Mouse (Mus musculus) hindbrain, embryonic 12.5 days (tissue): ENCODE data around the gene Tbc1d8. TPM values are rescaled to one million over a fixed set of nuclear protein-coding genes. Genes with fewer than 3 reads are reported as not detected.
A peak's percentile ranks its signal among the peaks of the same experiment; 100 is the strongest.

Source experiments
- ATAC-seq: fragments of 200-750 bp; cut with Nextera tagmentation; 2 replicates; pipeline ENCODE4 v1.8.0; 2017; ENCODE audit warnings: moderate TSS enrichment; ENCODE audit not compliant: low FRiP score
- H3K27ac ChIP-seq: fragments of 300-500 bp; sonication (generic); 2 replicates; pipeline ENCODE4 v1.5.1; 2016; ENCODE audit warnings: mild to moderate bottlenecking
- H3K27me3 ChIP-seq: fragments of 300-500 bp; sonication (generic); 2 replicates; pipeline ENCODE4 v1.6.1; 2016; ENCODE audit warnings: mild to moderate bottlenecking
- H3K36me3 ChIP-seq: fragments of 300-500 bp; sonication (generic); 2 replicates; pipeline ENCODE4 v1.6.1; 2016; ENCODE audit warnings: mild to moderate bottlenecking
- H3K4me1 ChIP-seq: fragments of 300-500 bp; sonication (generic); 2 replicates; pipeline ENCODE4 v1.6.1; 2016
- H3K4me2 ChIP-seq: fragments of 300-500 bp; sonication (generic); replicated peaks from 2 replicates; pipeline ENCODE4 v1.6.1; 2016; ENCODE audit warnings: mild to moderate bottlenecking
- H3K4me3 ChIP-seq: fragments of 300-500 bp; sonication (generic); 2 replicates; pipeline ENCODE4 v1.5.1; 2016; ENCODE audit warnings: mild to moderate bottlenecking
- H3K9ac ChIP-seq: fragments of 300-500 bp; sonication (generic); 2 replicates; pipeline ENCODE4 v1.6.1; 2016; ENCODE audit warnings: mild to moderate bottlenecking, moderate library complexity
- H3K9me3 ChIP-seq: fragments of 300-500 bp; sonication (generic); replicated peaks from 2 replicates; pipeline ENCODE4 v1.6.1; 2016; ENCODE audit warnings: mild to moderate bottlenecking
- WGBS: fragments of 180-500 bp; shearing (Covaris S2); methylation state at CpG from one replicate; pipeline ENCODE4 v1.1.7; 2016; 5-methylcytosine and 5-hydroxymethylcytosine counted together
- polyA plus RNA-seq: library from polyadenylated mRNA; unstranded; fragments of >200 nt; fragmentation: Nextera tagmentation; extraction: Ambion mirVana; gene quantifications from 2 replicates; pipeline ENCODE4 v1.2.1, GENCODE M21; 2016

The Tbc1d8 gene
- polyA plus RNA-seq, 1 experiment from 2014 or later: 8.6 TPM

DNA sequence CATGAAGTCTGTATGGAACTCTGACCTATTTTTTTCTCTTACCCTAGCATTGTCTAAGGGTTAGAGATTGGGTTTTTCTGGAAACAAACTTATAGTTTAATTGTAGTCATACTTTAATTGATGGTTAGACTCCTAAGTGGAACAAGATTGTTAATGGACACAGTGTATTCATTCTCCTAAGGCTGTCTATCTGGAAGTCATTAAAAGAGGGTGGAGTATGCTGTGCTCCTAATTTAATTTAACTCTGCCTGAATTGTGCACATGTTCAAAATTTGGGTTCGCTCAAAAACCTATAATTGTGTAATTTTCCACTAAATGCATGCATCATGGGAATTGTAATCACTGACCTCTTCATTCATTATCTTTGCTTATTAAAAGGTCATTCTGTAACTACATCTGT, 113.0 kb downstream of the Tbc1d8 start:
- no peak overlapping the region for H3K4me2 ChIP-seq
- H3K9ac ChIP-seq: no peak overlapping the region
- WGBS: 77% methylated on average over 1 of the region's 1 CpGs
- no peak for ATAC-seq
- no peaks in the 10 kb centered on the region for H3K9me3 ChIP-seq
- H3K27me3 ChIP-seq: no peaks in the 10 kb centered on the region
- H3K27ac ChIP-seq: no peak overlapping the region
- H3K4me1 ChIP-seq: peaks cover 24% of the 10 kb centered on the region
- H3K4me3 ChIP-seq: no peak overlapping the region
- H3K36me3 ChIP-seq: peaks cover 9% of the 10 kb centered on the region

DNA sequence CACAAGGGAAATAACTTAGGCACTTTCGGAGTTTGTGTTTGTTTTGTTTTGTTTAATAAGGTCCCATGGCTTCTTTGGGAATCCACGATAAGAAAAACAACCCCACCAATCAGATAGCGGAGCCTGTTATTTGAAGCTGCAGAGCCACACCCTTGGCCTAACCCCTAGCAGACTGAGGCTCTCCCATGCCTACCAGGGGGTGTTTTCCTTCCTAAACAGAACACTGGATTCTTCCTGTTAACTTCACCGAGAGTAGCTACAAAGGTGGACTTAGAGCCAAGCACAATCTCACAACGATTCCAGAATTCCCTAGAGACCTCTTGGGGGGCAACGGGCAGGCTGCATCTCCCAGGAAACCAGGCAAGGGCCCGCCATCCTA, 116.1 kb downstream of the Tbc1d8 start:
- no peak for ATAC-seq
- H3K9me3 ChIP-seq: no peaks in the 10 kb centered on the region
- H3K4me1 ChIP-seq: peaks cover 12% of the 10 kb centered on the region
- H3K27ac ChIP-seq: no peak overlapping the region
- WGBS: 57% methylated on average over 7 of the region's 7 CpGs
- H3K27me3 ChIP-seq: no peaks in the 10 kb centered on the region
- H3K9ac ChIP-seq: no peak overlapping the region
- H3K4me3 ChIP-seq: no peak overlapping the region
- H3K4me2 ChIP-seq: no peak overlapping the region
- no peaks in the 10 kb centered on the region for H3K36me3 ChIP-seq

DNA sequence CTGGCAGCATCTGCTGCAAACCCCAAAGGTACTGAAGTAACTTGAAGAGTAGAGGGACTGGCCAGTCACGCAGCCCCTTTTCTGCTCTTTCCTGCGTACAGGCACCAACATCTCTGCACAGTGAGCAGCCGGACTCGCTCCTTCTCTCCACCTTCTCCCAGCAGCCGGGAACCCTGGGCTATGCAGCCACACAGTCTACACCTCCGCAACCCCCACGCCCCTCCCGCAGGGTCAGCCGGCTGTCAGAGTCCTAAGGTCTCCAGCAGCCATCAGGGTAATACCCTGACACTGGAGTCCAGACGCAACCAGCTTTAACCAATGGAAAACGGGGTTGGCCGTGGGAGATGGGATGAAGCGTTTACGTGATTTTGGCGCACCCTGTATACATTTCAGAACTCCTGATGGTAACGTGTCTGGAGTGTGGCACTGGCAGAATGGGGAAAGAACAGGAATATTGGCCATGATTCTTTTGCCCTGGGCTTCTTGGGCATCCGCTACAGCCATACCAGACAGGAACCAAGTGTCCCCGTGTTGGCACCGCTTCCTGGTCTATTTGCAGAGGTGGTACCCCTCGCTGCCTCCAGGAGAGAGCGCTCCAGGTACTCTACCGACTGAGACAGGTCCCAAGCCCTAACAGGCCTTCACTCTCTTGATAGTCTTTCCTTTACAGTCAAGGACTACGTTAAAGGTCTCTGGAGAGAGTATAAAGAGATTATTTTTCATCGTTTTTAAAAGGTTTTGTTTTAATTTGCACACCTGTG, 116.6 kb downstream of the Tbc1d8 start:
- 34% methylated on average over 24 of the region's 24 CpGs for WGBS
- no peaks in the 10 kb centered on the region for H3K36me3 ChIP-seq
- peak overlapping the region; percentile 46 for H3K4me2 ChIP-seq
- H3K4me3 ChIP-seq: peak overlapping the region; percentile 9
- H3K9ac ChIP-seq: no peak overlapping the region
- no peak overlapping the region for H3K27ac ChIP-seq
- no peak for ATAC-seq
- no peaks in the 10 kb centered on the region for H3K27me3 ChIP-seq
- peaks cover 9% of the 10 kb centered on the region for H3K4me1 ChIP-seq
- no peaks in the 10 kb centered on the region for H3K9me3 ChIP-seq

DNA sequence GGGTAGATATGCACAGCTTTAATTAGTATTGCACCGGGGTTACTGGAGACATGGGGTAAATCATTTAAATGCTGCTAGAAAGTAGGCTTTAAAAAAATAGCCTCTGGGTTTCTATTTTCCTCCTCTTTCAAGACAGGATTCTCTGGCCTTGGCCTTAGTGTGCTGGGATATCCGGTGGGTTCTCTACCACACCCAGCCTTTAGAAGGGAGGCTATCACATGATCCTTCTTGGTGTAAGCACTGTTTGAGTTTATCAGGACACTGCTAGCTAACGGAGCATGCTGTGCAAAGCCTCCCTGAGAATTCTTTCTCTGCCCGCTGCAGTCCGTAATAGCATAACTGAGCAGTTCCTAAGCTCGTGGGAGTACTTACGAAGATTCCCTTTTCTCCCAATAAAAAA, 129.1 kb downstream of the Tbc1d8 start:
- Histone ChIP-seq H3K36me3 (no peaks in the 10 kb centered on the region), H3K4me2 (no peak overlapping the region), H3K27me3 (no peaks in the 10 kb centered on the region), H3K9me3 (no peaks in the 10 kb centered on the region), H3K4me1 (0 out of 2 replicates have a peak, but pooled peaks cover 2% of the 10 kb centered on the region), H3K27ac (no peak overlapping the region), H3K4me3 (no peak overlapping the region), H3K9ac (no peak overlapping the region)
- 87% methylated on average over 7 of the region's 7 CpGs for WGBS
- ATAC-seq: no peak

DNA sequence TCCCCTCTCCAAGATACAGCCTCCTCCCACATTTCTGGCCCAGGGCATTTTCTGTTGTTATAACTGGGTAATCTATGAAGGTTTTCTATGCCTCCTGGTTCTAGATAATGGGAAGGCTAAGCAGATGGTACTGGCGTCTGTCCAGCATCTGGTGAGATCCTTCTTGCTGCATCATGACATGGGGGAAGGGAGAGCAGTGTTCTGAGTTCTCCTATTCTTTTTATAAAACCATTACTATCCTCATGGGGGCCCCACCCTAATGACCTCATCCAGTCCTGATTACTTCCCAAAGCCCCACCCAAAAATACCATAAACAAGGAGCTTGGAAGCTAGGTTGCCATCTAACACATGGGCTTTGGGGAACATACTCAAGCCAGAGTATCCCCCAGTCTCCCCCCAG, 129.6 kb downstream of the Tbc1d8 start:
- H3K36me3 ChIP-seq: no peaks in the 10 kb centered on the region
- 76% methylated on average over 1 of the region's 1 CpGs for WGBS
- no peak overlapping the region for H3K4me3 ChIP-seq
- no peak overlapping the region for H3K4me2 ChIP-seq
- no peak overlapping the region for H3K27ac ChIP-seq
- H3K4me1 ChIP-seq: 0 out of 2 replicates have a peak, but pooled peaks cover 2% of the 10 kb centered on the region
- no peak for ATAC-seq
- H3K9me3 ChIP-seq: no peaks in the 10 kb centered on the region
- no peak overlapping the region for H3K9ac ChIP-seq
- H3K27me3 ChIP-seq: no peaks in the 10 kb centered on the region

DNA sequence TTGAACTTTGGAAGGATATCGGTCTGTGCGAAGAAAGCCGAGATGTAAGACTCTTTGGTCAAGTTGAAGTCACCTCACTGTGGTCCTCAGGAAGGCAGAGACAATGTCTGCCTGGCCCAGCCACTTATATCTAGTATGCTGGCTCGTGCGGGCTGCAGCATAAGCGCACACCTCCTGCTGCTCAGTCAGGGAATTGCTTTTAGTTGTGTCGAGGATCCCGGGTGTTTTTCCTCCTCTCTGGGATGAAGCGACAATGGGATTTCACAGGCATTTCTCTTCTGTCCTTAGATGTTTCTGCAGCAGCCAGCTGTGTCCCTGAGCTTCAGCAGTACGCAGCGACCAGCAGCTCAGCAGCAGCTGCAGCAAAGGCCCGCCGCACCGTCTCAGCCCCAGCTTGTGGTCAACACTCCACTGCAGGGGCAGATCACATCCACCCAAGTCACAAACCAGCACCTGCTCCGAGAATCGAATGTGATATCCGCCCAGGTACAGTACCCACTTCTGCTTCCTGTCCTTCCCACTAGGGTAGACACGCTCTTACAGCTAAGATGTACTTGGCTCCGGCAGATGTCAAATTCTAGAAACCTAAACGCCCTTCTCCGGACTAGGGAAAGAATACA, 133.5 kb downstream of the Tbc1d8 start:
- H3K4me1 ChIP-seq: 0 out of 2 replicates have a peak, but pooled peaks cover 2% of the 10 kb centered on the region
- H3K27me3 ChIP-seq: no peaks in the 10 kb centered on the region
- H3K4me3 ChIP-seq: no peak overlapping the region
- H3K9me3 ChIP-seq: no peaks in the 10 kb centered on the region
- 65% methylated on average over 21 of the region's 21 CpGs for WGBS
- no peak overlapping the region for H3K4me2 ChIP-seq
- no peak overlapping the region for H3K9ac ChIP-seq
- no peak overlapping the region for H3K27ac ChIP-seq
- no peak for ATAC-seq
- H3K36me3 ChIP-seq: no peaks in the 10 kb centered on the region

DNA sequence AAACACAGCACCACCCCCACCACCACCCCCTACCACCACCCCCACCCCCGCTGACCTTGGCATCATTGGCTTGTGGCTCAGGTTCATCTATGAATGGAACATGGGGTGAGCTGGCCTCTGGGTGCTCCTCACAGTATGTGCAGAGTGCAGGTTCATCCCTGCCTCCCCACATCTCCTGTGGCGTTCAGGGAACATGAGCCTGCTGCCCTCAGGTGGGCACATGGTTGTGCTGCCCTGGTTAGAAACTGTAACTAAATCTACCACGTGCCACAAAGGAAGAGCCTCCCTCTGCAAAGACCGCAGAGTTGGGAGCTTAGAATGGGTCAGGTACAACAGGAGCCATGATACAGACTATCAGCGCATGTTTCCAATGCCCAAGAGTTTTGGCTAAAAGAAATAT, 135.3 kb downstream of the Tbc1d8 start:
- no peaks in the 10 kb centered on the region for H3K4me1 ChIP-seq
- H3K27ac ChIP-seq: no peak overlapping the region
- WGBS: 80% methylated on average over 5 of the region's 5 CpGs
- peaks cover 3% of the 10 kb centered on the region; the same call in 1 of the 2 replicates for H3K27me3 ChIP-seq
- ATAC-seq: no peak
- H3K4me3 ChIP-seq: no peak overlapping the region
- no peaks in the 10 kb centered on the region for H3K36me3 ChIP-seq
- no peaks in the 10 kb centered on the region for H3K9me3 ChIP-seq
- no peak overlapping the region for H3K9ac ChIP-seq
- H3K4me2 ChIP-seq: no peak overlapping the region

DNA sequence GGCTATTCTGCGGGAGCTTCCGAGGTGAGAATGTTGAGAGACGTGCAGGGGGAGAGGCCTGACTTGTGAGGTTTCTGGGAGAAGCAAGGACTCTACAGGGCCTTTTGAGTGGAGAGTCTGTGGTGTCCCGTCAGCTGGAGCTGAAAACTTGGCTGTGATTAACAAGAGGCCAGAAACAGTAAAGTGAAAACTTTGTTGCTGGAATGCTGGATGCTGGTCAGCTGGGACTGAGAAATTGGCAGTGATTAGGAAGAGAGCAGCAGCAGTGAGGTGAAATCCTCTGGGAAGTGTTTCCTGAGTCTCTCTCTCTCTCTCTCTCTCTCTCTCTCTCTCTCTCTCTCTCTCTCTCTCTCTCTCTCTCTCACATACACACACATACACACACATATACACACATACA, 136.7 kb downstream of the Tbc1d8 start:
- WGBS: 76% methylated on average over 4 of the region's 4 CpGs
- Histone ChIP-seq H3K4me3 (no peak overlapping the region), H3K4me1 (no peaks in the 10 kb centered on the region), H3K27me3 (peaks cover 3% of the 10 kb centered on the region; the same call in 1 of the 2 replicates), H3K27ac (no peak overlapping the region), H3K9ac (no peak overlapping the region), H3K4me2 (no peak overlapping the region), H3K36me3 (no peaks in the 10 kb centered on the region), H3K9me3 (no peaks in the 10 kb centered on the region)
- ATAC-seq: no peak

DNA sequence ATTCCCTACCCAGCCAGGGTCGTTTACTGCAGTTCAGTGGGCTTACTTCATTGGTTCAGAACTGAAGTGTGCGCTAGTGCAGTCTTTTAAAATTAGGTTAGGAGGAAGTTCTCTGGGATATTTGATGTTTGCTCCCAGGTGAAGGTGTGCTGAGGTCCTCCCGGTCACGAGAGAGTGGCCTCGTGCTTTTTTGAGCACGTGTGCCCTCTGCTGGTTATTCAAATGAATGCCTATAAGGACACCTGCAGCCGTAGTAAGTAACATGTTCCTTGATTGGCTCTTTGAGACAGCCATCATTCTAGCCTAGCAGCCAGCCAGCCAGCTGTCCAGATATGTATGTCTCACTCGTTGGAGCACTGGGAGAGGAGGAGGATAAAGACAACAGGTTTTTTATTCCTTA, 137.9 kb downstream of the Tbc1d8 start:
- peaks cover 3% of the 10 kb centered on the region; the same call in 1 of the 2 replicates for H3K27me3 ChIP-seq
- WGBS: 24% methylated on average over 8 of the region's 8 CpGs
- no peak for ATAC-seq
- no peaks in the 10 kb centered on the region for H3K36me3 ChIP-seq
- H3K4me1 ChIP-seq: no peaks in the 10 kb centered on the region
- H3K4me2 ChIP-seq: no peak overlapping the region
- H3K27ac ChIP-seq: no peak overlapping the region
- H3K9me3 ChIP-seq: no peaks in the 10 kb centered on the region
- H3K4me3 ChIP-seq: no peak overlapping the region
- no peak overlapping the region for H3K9ac ChIP-seq

DNA sequence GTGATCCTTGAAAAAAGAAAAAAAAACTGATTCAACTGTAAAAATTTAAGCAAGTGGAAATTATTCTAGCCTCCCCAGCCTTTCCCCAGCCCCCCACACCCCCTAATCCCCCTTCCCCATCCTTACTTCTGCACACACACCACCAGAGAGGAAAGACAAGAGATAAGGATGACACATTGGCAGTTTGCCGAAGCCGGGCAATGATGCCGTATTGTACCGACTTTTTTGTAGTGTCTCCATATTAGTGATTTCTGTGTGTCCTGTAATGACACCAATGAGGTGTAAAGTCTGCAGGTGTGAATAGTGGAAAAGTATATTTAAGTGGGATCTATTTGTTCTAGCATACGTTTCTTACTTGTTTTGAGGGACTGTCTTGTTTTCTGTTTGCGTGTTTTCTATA, 138.4 kb downstream of the Tbc1d8 start:
- Histone ChIP-seq H3K4me3 (no peak overlapping the region), H3K9ac (no peak overlapping the region), H3K9me3 (no peaks in the 10 kb centered on the region), H3K27me3 (peaks cover 3% of the 10 kb centered on the region; the same call in 1 of the 2 replicates), H3K27ac (no peak overlapping the region), H3K36me3 (no peaks in the 10 kb centered on the region), H3K4me2 (no peak overlapping the region), H3K4me1 (no peaks in the 10 kb centered on the region)
- no peak for ATAC-seq
- 85% methylated on average over 6 of the region's 6 CpGs for WGBS

DNA sequence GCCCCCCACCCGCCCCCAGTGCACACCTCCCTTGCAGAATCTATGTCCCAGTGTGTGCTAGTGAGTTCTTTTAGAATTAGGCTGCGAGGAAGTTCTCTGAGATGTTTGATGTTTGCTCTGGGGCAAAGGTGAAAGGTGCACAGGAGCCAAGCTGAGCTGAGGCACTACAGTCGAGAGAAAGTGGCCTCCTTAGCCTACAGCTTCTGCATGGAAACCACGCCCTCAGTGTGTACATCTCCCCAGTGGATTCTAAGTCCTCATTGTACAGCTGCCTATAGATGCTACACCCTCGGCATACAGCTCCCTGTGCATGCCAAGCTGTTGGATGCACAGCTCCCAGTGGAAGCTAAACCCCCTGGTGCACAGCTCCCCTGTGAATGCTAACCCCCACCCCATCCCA, 139.1 kb downstream of the Tbc1d8 start:
- no peak for ATAC-seq
- no peaks in the 10 kb centered on the region for H3K9me3 ChIP-seq
- H3K4me1 ChIP-seq: no peaks in the 10 kb centered on the region
- no peak overlapping the region for H3K4me3 ChIP-seq
- no peak overlapping the region for H3K4me2 ChIP-seq
- peaks cover 5% of the 10 kb centered on the region for H3K27me3 ChIP-seq
- WGBS: 50% methylated on average over 5 of the region's 5 CpGs
- H3K27ac ChIP-seq: no peak overlapping the region
- no peak overlapping the region for H3K9ac ChIP-seq
- H3K36me3 ChIP-seq: no peaks in the 10 kb centered on the region

DNA sequence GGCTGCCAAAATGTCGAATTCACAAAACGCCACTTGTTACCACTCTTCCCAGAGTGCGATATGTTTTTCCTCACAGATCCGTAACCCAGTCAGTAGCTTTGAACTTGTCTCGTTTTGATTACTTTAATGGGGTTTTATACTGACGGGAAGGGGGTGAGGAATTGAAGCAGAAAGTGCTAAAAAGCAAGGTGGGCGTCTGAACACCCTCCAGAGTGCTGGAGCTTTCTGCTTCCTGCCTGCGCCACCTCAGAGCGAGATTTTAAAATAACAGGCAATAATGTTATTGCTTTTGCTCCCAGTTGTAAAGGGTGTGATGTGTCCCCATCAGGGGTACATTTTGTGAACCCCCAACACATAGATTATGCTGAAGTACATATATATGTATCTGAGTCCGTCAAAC, 139.7 kb downstream of the Tbc1d8 start:
- Histone ChIP-seq H3K4me2 (no peak overlapping the region), H3K27me3 (peaks cover 5% of the 10 kb centered on the region), H3K4me3 (no peak overlapping the region), H3K9ac (no peak overlapping the region), H3K9me3 (no peaks in the 10 kb centered on the region), H3K4me1 (no peaks in the 10 kb centered on the region), H3K27ac (no peak overlapping the region), H3K36me3 (no peaks in the 10 kb centered on the region)
- WGBS: 79% methylated on average over 10 of the region's 10 CpGs
- ATAC-seq: no peak

DNA sequence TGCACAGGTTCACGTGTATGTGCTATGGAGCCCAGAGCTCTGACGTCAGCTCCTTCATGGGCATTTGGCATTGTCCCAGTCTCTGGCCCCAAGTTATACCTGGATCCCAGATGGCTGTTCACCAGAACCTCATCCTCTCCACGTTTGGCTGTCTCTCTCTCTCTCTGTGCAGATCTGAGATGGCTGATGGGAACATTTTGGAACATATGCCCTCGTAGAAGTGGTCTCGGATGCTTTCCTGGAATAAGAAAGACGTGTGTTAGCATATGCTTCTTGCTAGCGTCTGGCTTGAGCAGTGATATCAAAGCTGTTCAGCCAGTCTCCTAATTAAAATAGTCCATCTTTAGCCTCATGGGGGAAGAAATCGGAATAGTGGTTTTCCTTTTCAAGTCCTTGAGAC, 141.8 kb downstream of the Tbc1d8 start:
- no peaks in the 10 kb centered on the region for H3K36me3 ChIP-seq
- 86% methylated on average over 8 of the region's 8 CpGs for whole genome bisulfite sequencing
- no peak for ATAC-seq
- H3K9ac ChIP-seq: no peak overlapping the region
- H3K27me3 ChIP-seq: peaks cover 5% of the 10 kb centered on the region
- no peak overlapping the region for H3K4me2 ChIP-seq
- no peak overlapping the region for H3K27ac ChIP-seq
- no peaks in the 10 kb centered on the region for H3K9me3 ChIP-seq
- no peak overlapping the region for H3K4me3 ChIP-seq
- H3K4me1 ChIP-seq: no peaks in the 10 kb centered on the region
